Mouse (Mus musculus) lung, postnatal 0 days (tissue): ENCODE results near the gene Grin2b.

ENCODE experiments used
- CTCF ChIP-seq: IDR thresholded peaks from 2 replicates; pipeline ENCODE4 v1.5.1; 2016; ENCODE audit warnings: antibody characterized with exemption, mild to moderate bottlenecking
- EP300 ChIP-seq: IDR thresholded peaks from 2 replicates; pipeline ENCODE4 v1.6.1; 2016; ENCODE audit warnings: antibody characterized with exemption, mild to moderate bottlenecking, control low read depth

DNA sequence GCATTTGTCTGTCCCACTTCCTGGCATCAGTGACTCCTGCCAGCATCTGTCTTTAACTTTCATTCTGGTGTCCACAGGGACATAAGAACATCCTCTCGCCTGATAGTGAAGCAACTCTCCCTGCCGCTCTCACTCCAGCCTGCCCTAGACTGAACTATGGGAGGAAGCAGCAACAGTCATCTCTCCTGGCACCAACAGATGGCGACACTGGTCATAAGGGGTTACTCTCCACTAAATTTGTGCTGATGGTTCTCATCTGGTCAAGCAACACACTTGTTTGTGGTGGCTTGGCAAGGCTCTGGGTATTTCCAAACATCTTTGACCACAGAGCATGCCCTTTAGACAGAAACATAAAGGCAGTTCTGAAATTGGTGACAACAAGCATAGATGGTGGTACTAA, 130.9 kb downstream of the Grin2b start:
- peak; percentile 36 for TF ChIP-seq CTCF
- TF ChIP-seq EP300: no peak
